Mouse (Mus musculus) forebrain, embryonic 12.5 days (tissue): ENCODE measurements around the gene Gm28230. TPM values are rescaled to one million over a fixed set of nuclear protein-coding genes. Genes with fewer than 3 reads are reported as not detected.

Source experiments
- ATAC-seq: fragments of 200-750 bp; cut with Nextera tagmentation; 2 replicates; pipeline ENCODE4 v1.8.0; 2017; ENCODE audit warnings: moderate TSS enrichment; ENCODE audit not compliant: low FRiP score
- H3K27ac ChIP-seq: fragments of 300-500 bp; sonication (generic); 2 replicates; pipeline ENCODE4 v1.5.1; 2016; ENCODE audit warnings: mild to moderate bottlenecking
- H3K27me3 ChIP-seq: fragments of 300-500 bp; sonication (generic); 2 replicates; pipeline ENCODE4 v1.6.1; 2016; ENCODE audit warnings: mild to moderate bottlenecking
- H3K36me3 ChIP-seq: fragments of 300-500 bp; sonication (generic); replicated peaks from 2 replicates; pipeline ENCODE4 v1.6.1; 2016; ENCODE audit warnings: mild to moderate bottlenecking
- H3K4me1 ChIP-seq: fragments of 300-500 bp; sonication (generic); 2 replicates; pipeline ENCODE4 v1.6.1; 2016
- H3K4me2 ChIP-seq: fragments of 300-500 bp; sonication (generic); 2 replicates; pipeline ENCODE4 v1.6.1; 2016; ENCODE audit warnings: mild to moderate bottlenecking, moderate library complexity
- H3K4me3 ChIP-seq: fragments of 300-500 bp; sonication (generic); replicated peaks from 2 replicates; pipeline ENCODE4 v1.5.1; 2016; ENCODE audit warnings: mild to moderate bottlenecking
- H3K9ac ChIP-seq: fragments of 300-500 bp; sonication (generic); 2 replicates; pipeline ENCODE4 v1.6.1; 2016; ENCODE audit warnings: mild to moderate bottlenecking
- H3K9me3 ChIP-seq: fragments of 300-500 bp; sonication (generic); 2 replicates; pipeline ENCODE4 v1.6.1; 2016
- WGBS: fragments of 180-500 bp; shearing (Covaris S2); methylation state at CpG from one replicate; pipeline ENCODE4 v1.1.7; 2016; 5-methylcytosine and 5-hydroxymethylcytosine counted together
- polyA plus RNA-seq: library from polyadenylated mRNA; unstranded; fragments of >200 nt; fragmentation: Nextera tagmentation; extraction: Ambion mirVana; gene quantifications from 2 replicates; pipeline ENCODE4 v1.2.1, GENCODE M21; 2016

Gene Gm28230
- polyA plus RNA-seq, 1 experiment from 2014 or later, result not detected

- Histone ChIP-seq H3K36me3 (no peaks in the 10 kb centered on the region), H3K4me2 (no peak overlapping the region), H3K9me3 (no peaks in the 10 kb centered on the region), H3K9ac (no peak overlapping the region), H3K27ac (no peak overlapping the region), H3K4me3 (no peak overlapping the region), H3K27me3 (peaks cover 100% of the 10 kb centered on the region), H3K4me1 (peaks cover 7% of the 10 kb centered on the region)
- no peak for ATAC-seq
- 5% methylated on average over 7 of the region's 7 CpGs for WGBS
These were observed 2.1 kb upstream of the Gm28230 start for GRCm38 (mm10) chr2:74724244-74725015.

- no peak for ATAC-seq
- Histone ChIP-seq H3K4me2 (no peak overlapping the region), H3K36me3 (no peaks in the 10 kb centered on the region), H3K4me3 (no peak overlapping the region), H3K4me1 (peaks cover 7% of the 10 kb centered on the region), H3K27me3 (peaks cover 98% of the 10 kb centered on the region), H3K9me3 (no peaks in the 10 kb centered on the region), H3K27ac (no peak overlapping the region), H3K9ac (no peak overlapping the region)
- WGBS, result 2% methylated on average over 17 of the region's 17 CpGs
These were observed 1.4 kb upstream of the Gm28230 start for GRCm38 (mm10) chr2:74725171-74725570.

GRCm38 (mm10) chr2:74726973-74727639 lies 578 bp downstream of the Gm28230 start:
- Histone ChIP-seq H3K4me3 (peak overlapping the region; percentile 20; the same call in 1 of the 2 replicates), H3K4me1 (peaks cover 7% of the 10 kb centered on the region), H3K9ac (no peak overlapping the region), H3K27me3 (peaks cover 98% of the 10 kb centered on the region), H3K4me2 (peak overlapping the region; percentile 8; the same call in 1 of the 2 replicates), H3K36me3 (no peaks in the 10 kb centered on the region), H3K9me3 (no peaks in the 10 kb centered on the region), H3K27ac (no peak overlapping the region)
- ATAC-seq, result no peak
- under 1% methylated on average over 43 of the region's 43 CpGs for WGBS

GRCm38 (mm10) chr2:74727640-74728302 lies 1.2 kb downstream of the Gm28230 start:
- no peak overlapping the region for H3K27ac ChIP-seq
- peaks cover 98% of the 10 kb centered on the region for H3K27me3 ChIP-seq
- no peaks in the 10 kb centered on the region for H3K9me3 ChIP-seq
- H3K4me2 ChIP-seq, result peak overlapping the region; percentile 8; the same call in 1 of the 2 replicates
- ATAC-seq, result no peak
- no peaks in the 10 kb centered on the region for H3K36me3 ChIP-seq
- peak overlapping the region; percentile 20; the same call in 1 of the 2 replicates for H3K4me3 ChIP-seq
- no peak overlapping the region for H3K9ac ChIP-seq
- peaks cover 10% of the 10 kb centered on the region for H3K4me1 ChIP-seq
- WGBS, result 1% methylated on average over 25 of the region's 25 CpGs

- no peak overlapping the region for H3K27ac ChIP-seq
- ATAC-seq, result no peak
- WGBS, result under 1% methylated on average over 13 of the region's 13 CpGs
- H3K9me3 ChIP-seq, result no peaks in the 10 kb centered on the region
- peaks cover 98% of the 10 kb centered on the region for H3K27me3 ChIP-seq
- no peaks in the 10 kb centered on the region for H3K36me3 ChIP-seq
- no peak overlapping the region for H3K4me2 ChIP-seq
- no peak overlapping the region for H3K4me3 ChIP-seq
- H3K9ac ChIP-seq, result no peak overlapping the region
- H3K4me1 ChIP-seq, result peaks cover 14% of the 10 kb centered on the region
These were observed 1.8 kb downstream of the Gm28230 start for GRCm38 (mm10) chr2:74728303-74728680.

- Histone ChIP-seq H3K27me3 (peaks cover 98% of the 10 kb centered on the region), H3K27ac (no peak overlapping the region), H3K36me3 (no peaks in the 10 kb centered on the region), H3K9me3 (no peaks in the 10 kb centered on the region), H3K4me2 (no peak overlapping the region), H3K4me3 (no peak overlapping the region), H3K4me1 (peaks cover 14% of the 10 kb centered on the region), H3K9ac (no peak overlapping the region)
- WGBS, result 3% methylated on average over 8 of the region's 8 CpGs
- ATAC-seq, result no peak
These were observed 3.8 kb downstream of the Gm28230 start for GRCm38 (mm10) chr2:74730331-74730730.

- Histone ChIP-seq H3K4me3 (no peak overlapping the region), H3K27me3 (peaks cover 98% of the 10 kb centered on the region), H3K4me1 (peaks cover 19% of the 10 kb centered on the region), H3K36me3 (no peaks in the 10 kb centered on the region), H3K27ac (no peak overlapping the region), H3K9me3 (no peaks in the 10 kb centered on the region), H3K9ac (no peak overlapping the region), H3K4me2 (no peak overlapping the region)
- ATAC-seq, result no peak
These were observed 4.5 kb downstream of the Gm28230 start for GRCm38 (mm10) chr2:74731055-74731454.

GRCm38 (mm10) chr2:74731799-74732512 lies 5.4 kb downstream of the Gm28230 start:
- peaks cover 20% of the 10 kb centered on the region for H3K4me1 ChIP-seq
- peaks cover 98% of the 10 kb centered on the region for H3K27me3 ChIP-seq
- H3K9ac ChIP-seq, result no peak overlapping the region
- H3K4me3 ChIP-seq, result no peak overlapping the region
- H3K36me3 ChIP-seq, result no peaks in the 10 kb centered on the region
- no peaks in the 10 kb centered on the region for H3K9me3 ChIP-seq
- 1% methylated on average over 9 of the region's 9 CpGs for WGBS
- no peak overlapping the region for H3K4me2 ChIP-seq
- H3K27ac ChIP-seq, result no peak overlapping the region
- no peak for ATAC-seq

- WGBS, result 1% methylated on average over 52 of the region's 52 CpGs
- no peak overlapping the region for H3K9ac ChIP-seq
- no peak for ATAC-seq
These were observed 6.2 kb downstream of the Gm28230 start for GRCm38 (mm10) chr2:74732513-74733316.

GRCm38 (mm10) chr2:74733317-74733661 lies 6.8 kb downstream of the Gm28230 start:
- peaks cover 98% of the 10 kb centered on the region for H3K27me3 ChIP-seq
- no peak overlapping the region for H3K27ac ChIP-seq
- H3K9ac ChIP-seq, result no peak overlapping the region
- H3K9me3 ChIP-seq, result no peaks in the 10 kb centered on the region
- 0 out of 2 replicates have a peak, but pooled peaks cover 14% of the 10 kb centered on the region for H3K4me1 ChIP-seq
- H3K36me3 ChIP-seq, result no peaks in the 10 kb centered on the region
- no peak for ATAC-seq
- no peak overlapping the region for H3K4me2 ChIP-seq
- H3K4me3 ChIP-seq, result no peak overlapping the region
- under 1% methylated on average over 16 of the region's 16 CpGs for WGBS

More at GRCm38 (mm10) chr2:74732513-74733316, 6.2 kb downstream of the Gm28230 start:
- no peak overlapping the region for H3K27ac ChIP-seq
- 0 out of 2 replicates have a peak overlapping the region, but pooled peaks have one; percentile 4 for H3K4me3 ChIP-seq
- H3K4me2 ChIP-seq, result no peak overlapping the region
- 0 out of 2 replicates have a peak, but pooled peaks cover 14% of the 10 kb centered on the region for H3K4me1 ChIP-seq
- peaks cover 98% of the 10 kb centered on the region for H3K27me3 ChIP-seq
- H3K36me3 ChIP-seq, result no peaks in the 10 kb centered on the region
- H3K9me3 ChIP-seq, result no peaks in the 10 kb centered on the region

- ATAC-seq, result no peak
- H3K4me2 ChIP-seq, result no peak overlapping the region
- H3K9ac ChIP-seq, result no peak overlapping the region
- H3K9me3 ChIP-seq, result no peaks in the 10 kb centered on the region
- 0 out of 2 replicates have a peak, but pooled peaks cover 14% of the 10 kb centered on the region for H3K4me1 ChIP-seq
- H3K36me3 ChIP-seq, result no peaks in the 10 kb centered on the region
- H3K27ac ChIP-seq, result no peak overlapping the region
- peaks cover 98% of the 10 kb centered on the region for H3K27me3 ChIP-seq
- WGBS, result 2% methylated on average over 6 of the region's 6 CpGs
- H3K4me3 ChIP-seq, result no peak overlapping the region
These were observed 7.2 kb downstream of the Gm28230 start for GRCm38 (mm10) chr2:74733765-74734164.
